Mouse (Mus musculus) heart, adult 8-10 months (tissue): Measurements from ENCODE around the gene Ptpn6. TPM values are rescaled to one million over a fixed set of nuclear protein-coding genes. Genes with fewer than 3 reads are reported as not detected.

Experiments used
- DNase-seq: peaks from one replicate; pipeline ENCODE4 v3.0.0; 2022; ENCODE audit warnings: low spot score
- total RNA-seq, 4 experiments: library from RNA; stranded (reverse); gene quantifications; 2 replicates each; pipeline ENCODE4 v1.2.4; 2022

The Ptpn6 gene
- total RNA-seq, 4 experiments from 2014 or later: 2.0 to 5.7 (median 3.1) TPM

- DNase-seq: peak; percentile 58
These were observed 17.5 kb upstream of the Ptpn6 start, which contains the start of the genes Gm45234 and Atn1 for GRCm38 (mm10) chr6:124755831-124756595. TSS of gene Gm45234 (minus strand) at chr6:124756021. TSS of gene Atn1 (minus strand) at chr6:124756524.

- no peak for DNase-seq
These were observed 16.8 kb upstream of the Ptpn6 start for GRCm38 (mm10) chr6:124755306-124755705.

DNA sequence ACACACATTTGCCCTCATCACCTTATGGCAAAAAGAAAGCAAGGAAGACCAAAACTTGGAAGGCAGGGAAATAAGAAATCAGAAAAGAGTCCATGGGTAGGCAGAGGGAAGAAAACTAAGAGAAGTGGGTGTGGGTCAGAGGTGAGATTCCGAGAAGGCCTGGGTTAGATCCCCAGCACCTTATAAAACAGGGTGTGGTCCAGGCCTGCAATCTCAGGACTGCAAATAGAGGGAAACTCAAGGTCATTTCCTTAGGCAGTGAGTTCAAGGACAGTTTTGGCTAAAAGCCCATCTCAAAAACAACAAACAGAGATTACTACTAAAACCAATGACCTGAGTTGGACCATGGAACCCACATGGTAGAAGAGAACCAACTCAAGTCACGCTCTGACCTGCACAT lies 15.3 kb upstream of the Ptpn6 start:
- DNase-seq: no peak

GRCm38 (mm10) chr6:124750405-124750804 lies 11.9 kb upstream of the Ptpn6 start:
- no peak for DNase-seq

DNA sequence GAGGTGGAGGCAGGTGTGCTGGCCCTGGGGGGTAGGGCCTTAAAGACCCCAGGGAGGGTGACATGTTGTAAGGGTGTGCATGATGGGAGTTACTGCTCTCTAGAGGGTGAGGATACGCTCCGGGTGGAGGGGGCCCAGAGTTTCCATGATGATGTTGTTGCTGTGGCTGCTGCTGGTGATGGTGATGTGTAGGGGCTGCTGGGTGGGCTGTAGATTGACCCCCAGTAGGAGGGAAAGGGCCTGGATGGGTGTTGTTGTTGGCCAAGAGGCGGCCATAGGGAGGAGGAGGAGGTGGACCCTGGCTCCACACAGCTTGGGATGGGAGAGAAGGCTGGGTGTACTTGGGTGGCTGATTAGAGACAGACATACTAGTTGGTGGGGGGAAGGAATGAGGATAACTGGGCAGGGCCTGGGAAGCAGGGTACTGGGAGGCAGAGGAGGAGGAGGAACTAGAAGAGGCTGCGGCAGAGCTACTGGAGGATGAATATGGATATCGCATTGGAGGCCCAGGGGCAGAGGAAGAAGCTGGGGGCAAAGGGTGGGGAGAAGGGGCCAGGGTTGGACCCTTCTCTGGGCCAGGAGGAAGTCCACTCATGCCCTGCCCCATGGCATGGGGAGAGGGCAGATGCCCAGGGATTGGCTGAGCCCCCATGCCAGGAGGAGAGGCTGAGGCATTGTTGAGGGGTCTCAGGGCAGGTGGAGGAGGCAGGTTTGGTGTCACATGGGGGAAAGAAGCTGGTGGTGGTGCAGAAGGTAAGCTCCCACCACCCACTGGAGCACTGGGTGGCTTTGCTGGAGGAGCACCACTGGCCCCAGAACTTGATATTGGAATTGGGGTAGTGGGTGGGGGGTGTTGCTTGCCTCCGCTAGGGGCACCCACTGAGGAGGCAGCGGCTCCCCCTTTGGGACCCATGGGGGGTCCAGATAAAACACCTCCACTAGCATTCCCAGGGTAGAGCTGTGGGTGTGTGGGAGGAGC lies 8.4 kb upstream of the Ptpn6 start:
- DNase-seq: no peak

DNA sequence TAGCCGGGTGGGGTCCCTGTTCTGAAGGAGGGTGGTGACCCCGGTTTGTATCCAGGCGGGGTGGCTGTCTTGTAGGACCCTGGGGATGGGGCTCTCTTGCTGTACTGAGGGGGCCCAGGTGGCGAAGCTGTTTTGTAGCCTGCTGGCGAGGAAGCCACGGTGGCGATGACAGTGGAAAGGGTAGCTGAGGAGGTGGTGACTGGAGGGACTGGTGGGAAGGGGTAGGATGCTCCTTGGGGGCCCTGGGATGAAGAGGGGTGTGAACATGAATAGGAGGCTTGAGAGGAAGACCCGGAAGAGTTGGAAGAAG lies 7.7 kb upstream of the Ptpn6 start:
- no peak for DNase-seq

GRCm38 (mm10) chr6:124745490-124746295 lies 7.2 kb upstream of the Ptpn6 start:
- peak; percentile 90 for DNase-seq

GRCm38 (mm10) chr6:124744755-124745321 lies 6.3 kb upstream of the Ptpn6 start:
- no peak for DNase-seq

DNA sequence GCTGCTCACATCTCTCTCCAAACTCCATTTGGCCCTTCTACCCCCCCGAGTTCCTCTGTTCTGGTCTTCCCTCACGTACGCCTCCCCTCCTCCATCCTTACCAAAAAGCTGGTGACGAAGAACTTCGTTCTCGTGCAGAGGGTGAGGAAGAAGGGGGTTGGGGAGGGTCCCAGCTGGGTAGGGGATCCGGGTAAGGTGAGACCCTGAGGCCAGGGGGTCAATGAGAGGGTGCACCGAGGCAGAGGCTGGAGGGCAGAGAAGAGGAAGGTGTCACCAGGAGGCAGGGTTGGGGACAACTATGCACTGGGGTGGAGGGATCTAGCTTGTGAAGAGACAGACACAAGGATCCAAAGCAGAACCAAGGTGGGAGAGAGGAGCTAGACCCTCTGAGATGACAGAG lies 5.1 kb upstream of the Ptpn6 start:
- no peak for DNase-seq

DNA sequence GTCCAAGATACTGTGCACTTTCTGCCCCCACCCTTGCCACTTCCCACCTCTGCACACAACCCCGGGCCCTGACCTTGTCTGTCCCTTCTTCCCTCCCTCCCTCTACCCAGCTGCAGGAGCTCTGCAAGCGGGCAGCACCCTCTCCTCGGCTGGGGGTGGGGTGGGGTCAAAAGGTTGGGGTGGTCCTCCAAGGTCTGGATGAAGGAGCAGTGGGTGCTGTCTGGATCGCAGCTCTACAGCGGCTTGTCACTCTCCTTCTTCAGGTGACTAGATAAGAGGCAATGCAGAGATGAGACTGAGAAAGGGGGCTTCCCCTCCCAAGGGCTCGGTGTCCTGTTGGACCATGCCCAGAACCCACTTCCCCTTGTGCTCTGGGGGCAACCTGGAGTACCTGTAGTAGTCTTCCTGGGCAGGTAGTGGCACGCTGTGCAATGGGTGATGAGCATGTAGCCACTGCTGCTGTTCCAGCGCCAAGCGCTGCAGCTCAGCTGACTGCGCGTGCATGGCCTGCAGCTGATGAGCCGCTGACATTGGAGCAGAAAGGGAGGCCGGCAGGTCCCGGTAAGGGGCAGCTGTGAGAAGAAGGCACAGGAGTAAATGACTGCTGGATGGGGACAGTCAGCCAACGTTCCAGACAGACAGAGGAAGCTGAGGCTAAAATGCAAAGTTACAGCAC lies 4.5 kb upstream of the Ptpn6 start:
- DNase-seq: no peak

DNA sequence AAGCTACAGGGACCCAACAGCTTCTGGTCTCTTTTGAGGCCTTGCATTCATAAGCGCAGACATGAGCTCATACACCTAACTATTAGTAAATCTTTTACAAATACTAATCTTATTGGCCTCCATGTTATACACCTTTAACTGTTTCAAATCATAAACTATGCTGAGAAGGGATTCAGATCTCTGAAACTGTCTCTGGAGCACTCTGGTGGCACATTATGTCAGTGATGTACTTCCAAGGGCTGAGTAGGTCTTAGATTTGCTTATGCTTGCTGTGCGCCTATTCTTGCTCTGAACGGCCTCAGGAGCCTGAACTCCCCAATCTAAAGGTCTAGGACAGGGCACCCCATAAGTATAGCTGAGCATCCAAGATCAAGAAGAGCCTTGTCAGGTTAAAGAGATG lies 3.3 kb upstream of the Ptpn6 start:
- DNase-seq: no peak

GRCm38 (mm10) chr6:124740888-124741761 lies 2.6 kb upstream of the Ptpn6 start, which contains the start of gene Grcc10:
TSS of gene Grcc10 (minus strand) at chr6:124741374.
- peak; percentile 90 for DNase-seq

- DNase-seq: no peak
These were observed 1.8 kb upstream of the Ptpn6 start for GRCm38 (mm10) chr6:124740211-124740887.

GRCm38 (mm10) chr6:124739231-124739796 lies 800 bp upstream of the Ptpn6 start:
- no peak for DNase-seq

DNA sequence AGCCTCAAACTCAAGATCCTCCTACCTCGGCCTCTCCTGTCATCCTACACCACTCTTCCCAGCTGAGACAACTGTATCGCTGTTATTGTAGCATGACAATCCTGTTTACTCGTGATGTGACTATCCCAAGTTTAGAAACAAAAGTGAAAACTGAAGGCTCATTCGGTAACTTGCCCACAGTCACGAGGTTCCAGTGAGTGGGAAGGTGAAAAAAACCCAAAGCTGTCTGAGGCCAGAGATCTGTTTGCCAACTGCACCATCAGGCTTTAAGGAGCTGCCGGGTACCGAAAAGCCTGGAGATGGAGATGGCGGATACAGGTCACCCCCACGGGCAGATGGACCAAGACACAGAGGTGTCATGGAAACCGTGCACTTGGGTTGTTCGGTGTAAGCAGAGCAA lies 1.5 kb downstream of the Ptpn6 start:
- DNase-seq: no peak

DNA sequence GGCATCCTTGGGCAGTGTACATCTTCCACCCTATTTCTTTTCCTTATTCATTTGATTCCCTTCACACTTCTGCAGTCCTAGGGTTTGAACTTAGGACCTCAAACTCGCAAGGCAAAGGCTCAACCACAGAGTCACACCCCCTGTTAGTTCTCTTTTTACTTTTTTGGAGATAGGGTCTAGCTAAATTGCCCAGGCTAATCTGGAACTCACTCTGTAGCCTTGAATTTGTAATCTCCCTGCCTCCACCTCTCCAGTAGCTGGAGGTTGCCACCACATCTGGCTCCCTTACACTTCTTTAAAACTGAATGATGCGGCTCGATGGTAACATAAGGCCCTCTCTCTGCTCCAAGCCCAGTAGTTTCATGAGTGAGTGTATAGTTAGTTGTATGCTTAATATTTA lies 4.1 kb downstream of the Ptpn6 start:
- no peak for DNase-seq

DNA sequence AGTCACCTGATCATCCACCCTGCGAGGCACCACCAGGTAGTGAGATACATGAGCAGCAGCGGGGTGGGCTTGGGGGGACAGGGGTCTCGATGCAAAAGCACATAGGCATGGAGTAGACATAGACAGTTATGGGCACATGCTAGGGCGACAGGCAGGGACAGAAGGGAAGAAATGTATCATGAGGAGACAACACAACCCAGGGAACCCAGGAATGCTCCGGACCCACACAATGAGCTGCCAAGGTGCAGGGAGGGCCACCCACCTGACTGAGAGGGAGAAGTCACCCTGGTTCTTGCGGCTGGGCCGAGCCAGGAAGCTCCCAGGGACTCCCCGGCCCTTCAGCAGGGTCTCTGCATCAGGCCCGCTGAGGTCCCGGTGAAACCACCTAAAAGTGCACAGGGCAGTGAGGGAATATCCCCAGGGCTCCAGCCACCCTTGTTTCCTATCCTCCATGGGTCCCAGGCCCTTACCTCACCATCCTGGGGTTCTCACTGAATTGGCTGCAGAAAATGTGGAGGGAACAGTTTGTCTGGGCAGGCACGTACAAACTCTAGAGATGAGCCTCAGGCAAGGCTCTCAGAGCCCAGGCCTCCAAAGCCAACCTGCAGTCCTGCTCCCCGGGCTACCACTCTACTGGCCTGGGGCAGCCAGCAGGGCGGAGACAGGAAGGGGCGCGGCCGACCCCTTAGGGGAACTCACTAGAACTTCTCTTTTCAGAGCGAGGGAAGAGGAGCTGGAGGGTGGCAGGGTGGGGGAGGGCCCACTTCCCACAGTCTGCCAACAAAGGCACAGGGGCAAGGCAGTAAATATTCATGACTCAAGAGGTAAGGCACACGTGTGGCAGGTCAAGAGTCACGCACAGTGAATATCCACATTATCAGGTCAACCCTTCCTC lies 5.8 kb downstream of the Ptpn6 start:
- DNase-seq: no peak

GRCm38 (mm10) chr6:124731038-124731437 lies 7.5 kb downstream of the Ptpn6 start:
- no peak for DNase-seq
